Mouse (Mus musculus) regulatory T cell (primary cell): ENCODE data around the gene 1810055G02Rik.

Source experiments
- in situ Hi-C: fragments of 300-600 bp; cut with MboI, MseI; formaldehyde crosslinking; loops from one replicate; pipeline ENCODE4 v1.15.1; 2025; ENCODE audit warnings: high pct_unique_total_duplicates

The 1810055G02Rik gene

DNA sequence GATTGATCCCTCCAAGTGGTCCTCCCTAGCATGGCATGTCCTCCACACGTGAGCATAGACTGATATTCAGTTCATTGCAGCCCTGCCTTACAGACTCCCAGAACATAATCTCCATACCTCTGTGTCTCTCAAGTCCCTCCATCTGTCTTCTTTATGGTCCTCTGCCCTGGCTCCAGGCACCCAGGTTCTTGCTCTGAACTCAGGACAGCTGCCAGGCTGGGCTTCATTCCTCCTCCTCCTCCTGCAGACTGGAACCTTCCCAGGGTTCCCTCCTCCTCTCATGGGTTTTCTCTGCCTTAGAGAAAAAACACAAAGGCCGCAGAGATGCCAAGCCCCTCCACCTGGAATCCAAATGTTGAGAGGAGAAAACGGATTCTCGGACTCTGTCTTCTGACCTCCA, 34.6 kb downstream of the 1810055G02Rik start:
- in situ Hi-C loops, result no loop called here

DNA sequence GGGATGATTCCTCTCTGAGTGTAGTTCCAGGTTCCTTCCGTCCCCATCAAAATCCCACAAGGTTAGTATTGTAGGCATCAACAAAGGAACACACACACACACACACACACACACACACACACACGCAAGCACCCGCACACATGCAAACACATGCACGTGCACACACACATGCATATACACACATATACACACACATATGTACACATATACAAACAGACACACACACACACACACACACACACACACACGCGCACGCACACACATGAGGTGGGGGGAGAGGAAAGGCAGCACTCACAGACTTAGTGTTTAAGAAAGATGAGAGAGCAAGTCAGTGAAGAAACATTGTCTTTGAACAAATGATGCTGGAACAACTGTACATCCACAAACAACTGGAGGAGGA, 35.3 kb downstream of the 1810055G02Rik start:
- in situ Hi-C loops, result no loop called here

DNA sequence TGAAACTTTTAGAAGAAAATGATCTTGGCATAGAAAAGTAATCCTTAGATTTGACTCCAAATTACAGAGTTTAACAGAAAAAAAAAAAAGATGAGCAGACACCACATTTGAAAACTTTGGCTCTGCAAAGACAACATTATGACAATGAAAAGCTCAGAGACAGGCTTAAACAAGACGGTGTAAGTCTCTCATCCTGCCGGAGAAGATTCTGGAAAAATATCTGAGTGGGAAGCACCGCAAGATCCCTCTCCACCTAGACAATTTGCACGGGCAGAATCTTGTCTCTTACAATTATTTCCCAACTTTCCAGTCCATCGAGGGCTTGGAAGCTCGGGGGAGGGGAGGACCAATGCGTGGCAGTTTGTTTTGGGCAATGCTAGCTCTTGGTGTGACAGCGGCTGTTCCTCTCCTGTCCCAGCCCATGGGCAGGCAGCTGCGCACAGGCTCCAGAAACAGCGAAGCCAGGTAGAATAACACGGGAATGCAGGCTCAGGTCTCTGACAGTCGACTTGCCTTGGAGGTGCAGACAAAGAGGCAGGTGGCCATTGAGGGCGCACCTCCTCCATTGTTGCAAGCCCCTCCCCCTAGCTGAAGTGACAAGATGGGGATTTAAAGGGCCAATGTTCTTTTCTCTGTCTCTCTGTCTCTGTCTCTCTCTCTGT, 35.9 kb downstream of the 1810055G02Rik start:
- in situ Hi-C loops, result no loop called here

DNA sequence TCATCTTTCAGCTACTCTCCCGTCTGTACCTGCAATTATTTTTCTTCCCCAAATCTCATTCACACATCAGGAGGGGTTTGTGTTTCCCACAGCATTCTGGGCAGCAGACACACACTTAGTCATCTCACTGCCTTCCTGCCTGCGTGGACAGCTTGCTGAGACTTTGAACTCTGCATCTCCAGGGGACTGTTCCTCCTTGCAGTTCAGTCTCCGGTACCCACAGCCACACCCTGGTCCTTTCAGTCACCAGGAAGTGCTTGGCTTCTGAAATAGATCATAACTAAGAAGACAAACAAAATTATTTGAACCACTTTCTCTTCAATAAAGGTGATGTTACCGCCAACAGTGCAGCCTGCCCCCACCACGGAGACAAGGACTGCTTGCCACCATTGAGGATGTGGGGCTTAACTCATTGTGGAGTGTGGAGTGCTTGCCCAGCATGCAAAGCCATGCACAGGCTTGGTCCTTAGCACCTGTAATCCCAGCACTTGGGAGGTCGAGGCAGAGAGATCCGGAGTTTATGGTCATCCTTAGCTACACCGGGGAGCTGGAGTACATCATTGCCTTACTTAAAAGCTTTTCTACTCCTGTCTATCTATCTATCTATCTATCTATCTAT, 44.6 kb downstream of the 1810055G02Rik start:
- in situ Hi-C loops, result no loop called here

DNA sequence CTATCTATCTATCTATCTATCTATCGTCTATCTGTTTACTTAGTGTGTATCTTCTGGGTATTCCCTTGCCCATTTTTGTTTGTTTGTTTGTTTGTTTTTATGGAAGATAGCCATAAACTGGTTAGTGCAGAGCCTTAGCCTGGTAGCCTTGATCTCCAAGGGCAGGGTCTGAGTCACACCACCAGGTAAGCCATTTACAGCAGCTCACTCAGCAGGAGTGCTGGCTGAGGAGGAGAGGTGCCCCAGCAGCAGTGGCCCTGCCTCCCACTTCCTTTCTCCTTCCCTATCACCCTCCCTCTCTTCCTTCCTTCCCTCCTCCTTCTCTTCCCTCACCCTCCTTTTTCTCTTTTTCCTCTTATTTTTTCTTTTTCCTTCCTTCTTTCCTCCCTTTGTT, 45.1 kb downstream of the 1810055G02Rik start:
- in situ Hi-C loops, result no loop called here

- in situ Hi-C loops, result no loop called here
Measured at GRCm38 (mm10) chr19:3753738-3754137, 45.6 kb downstream of the 1810055G02Rik start.

DNA sequence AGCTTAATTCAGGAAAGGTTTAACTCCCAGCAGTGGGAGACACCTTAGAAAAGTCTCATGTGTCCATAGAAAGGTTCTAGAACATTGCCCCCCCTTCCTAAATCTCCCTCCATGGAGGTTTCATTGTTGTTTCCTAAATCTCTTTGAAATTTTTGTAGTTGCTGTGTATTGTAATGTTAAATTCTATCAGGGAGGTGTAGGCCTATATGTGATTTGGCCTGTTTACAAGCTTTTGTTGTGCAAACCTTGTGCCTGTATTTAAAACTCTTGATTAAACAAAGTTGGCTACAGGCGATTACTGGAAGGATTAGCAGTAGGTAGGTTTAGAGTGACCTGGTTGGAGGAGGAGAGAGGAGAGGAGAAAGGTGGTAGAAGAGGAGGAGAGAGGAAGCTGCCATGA, 49.8 kb downstream of the 1810055G02Rik start:
- in situ Hi-C loops, result no loop called here

DNA sequence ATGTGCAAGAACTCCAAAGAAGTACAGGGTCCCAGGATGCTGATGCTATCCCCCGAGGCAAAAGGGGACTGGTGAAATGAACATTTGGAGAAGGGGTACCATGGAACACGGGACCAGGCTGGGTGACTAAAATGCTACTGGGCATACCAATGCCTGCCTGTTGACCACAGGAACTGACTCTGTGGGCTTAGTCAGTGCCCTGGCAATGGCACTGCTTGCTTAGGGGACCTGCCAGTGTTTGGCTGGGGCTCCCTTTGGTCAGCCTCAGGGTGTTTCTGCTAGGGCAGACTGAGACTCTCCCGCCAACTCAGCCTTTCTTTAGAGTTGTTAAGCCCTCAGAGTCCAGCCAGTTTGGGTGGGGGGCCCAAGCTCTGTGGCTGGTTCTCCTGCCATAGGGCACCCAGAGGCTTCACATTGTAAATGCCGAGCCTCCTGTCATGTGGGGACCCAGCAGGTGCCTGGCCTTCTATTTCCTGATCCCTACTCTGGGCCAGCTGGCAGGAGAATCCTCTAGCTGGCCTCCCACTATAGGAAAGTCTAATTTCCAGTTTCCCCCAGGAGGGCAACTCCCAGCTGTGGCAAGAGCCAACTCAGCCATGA, 57.2 kb downstream of the 1810055G02Rik start:
- in situ Hi-C loops, result loop anchor here (10.0 kb wide), 1 partner anchor 51 kb away; no protein-coding TSS in a partner anchor

DNA sequence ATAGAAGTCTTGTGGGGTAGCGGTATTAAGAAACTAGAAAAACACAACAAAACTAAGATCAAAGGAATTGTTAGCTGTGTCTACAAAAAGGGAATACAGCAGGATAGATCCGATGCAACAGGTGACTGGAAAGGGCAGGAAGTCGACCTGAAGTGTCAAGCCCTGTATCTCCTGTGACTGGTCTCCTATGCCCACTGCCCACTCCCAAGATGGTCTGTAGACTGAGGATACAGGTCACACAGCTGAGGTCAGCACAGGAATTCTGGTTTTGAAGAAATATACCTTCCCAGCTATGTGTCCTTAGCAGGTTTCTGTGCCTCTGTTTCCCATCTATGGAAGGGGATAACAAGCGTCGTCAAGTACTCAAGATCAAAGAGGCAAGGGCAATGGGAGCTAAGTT, 58.3 kb downstream of the 1810055G02Rik start:
- in situ Hi-C loops, result loop anchor here (10.0 kb wide), 1 partner anchor 52 kb away; no protein-coding TSS in a partner anchor

DNA sequence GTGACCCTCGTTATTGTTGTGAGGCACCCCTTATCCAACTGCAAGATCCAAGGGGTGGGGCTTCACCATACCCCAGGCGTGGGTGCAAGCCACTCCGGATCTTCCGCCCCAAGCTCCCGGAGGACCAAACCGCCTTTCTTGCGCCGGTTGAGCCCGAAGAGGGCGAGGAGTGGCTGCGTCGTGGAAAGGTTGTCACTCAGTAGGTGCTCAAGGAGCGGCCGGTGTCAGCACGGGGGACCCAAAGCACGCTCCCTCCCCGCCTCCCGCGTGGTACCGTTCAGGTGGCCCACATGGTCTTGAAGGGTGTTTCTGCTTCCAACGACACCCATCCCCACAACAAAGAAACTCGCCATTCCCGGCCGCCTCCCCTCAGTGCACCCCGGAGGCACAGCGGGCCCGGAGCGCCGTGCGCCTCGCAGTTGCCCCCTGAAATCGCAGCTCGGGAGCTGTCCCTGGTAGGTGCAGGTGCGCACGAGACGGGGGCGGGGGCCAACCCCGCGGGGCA, 59.2 kb downstream of the 1810055G02Rik start, which contains the start of gene Kmt5b:
Kmt5b (plus strand) TSS at position 146 of the 505 bp plus-strand sequence.
- in situ Hi-C loops, result loop anchor here (10.0 kb wide), 1 partner anchor 53 kb away; no protein-coding TSS in a partner anchor
